Mouse (Mus musculus) cerebellum, adult 8-10 months (tissue): ENCODE results near the gene Otp.

Source experiments
- DNase-seq: peaks from one replicate; pipeline ENCODE4 v3.0.0; 2022

The Otp gene

DNA sequence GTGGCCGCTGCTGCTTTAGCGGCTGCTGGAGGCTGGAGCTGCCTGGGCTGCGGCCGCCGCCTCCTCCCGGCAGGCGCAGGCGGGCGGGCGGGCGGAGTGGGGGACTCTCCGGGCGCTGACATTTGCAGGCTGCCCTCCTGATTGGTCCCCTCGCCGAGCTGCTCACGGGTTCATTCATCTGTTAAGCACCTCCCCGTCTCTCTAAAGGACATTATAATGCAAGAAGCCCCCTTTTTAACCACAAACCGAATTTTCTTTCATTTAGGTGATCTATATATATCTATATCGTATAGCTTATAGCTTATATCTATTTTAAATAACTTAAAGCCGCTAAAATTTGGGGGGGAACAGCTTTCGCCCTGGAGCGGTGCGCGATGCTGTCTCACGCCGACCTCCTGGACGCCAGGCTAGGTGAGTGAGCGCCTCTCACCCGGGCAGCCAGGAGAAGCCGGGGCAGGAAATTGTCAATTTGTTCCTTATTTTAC, at the start of gene Otp:
Gene Otp, plus strand, starts transcription at position 207 of the 485 bp plus-strand sequence.
- DNase-seq = no peak

- DNase-seq = no peak
These were observed 49.0 kb upstream of the Otp start for GRCm38 (mm10) chr13:94826389-94826788.

- no peak for DNase-seq
These were observed 48.4 kb upstream of the Otp start for GRCm38 (mm10) chr13:94826986-94827385.

DNA sequence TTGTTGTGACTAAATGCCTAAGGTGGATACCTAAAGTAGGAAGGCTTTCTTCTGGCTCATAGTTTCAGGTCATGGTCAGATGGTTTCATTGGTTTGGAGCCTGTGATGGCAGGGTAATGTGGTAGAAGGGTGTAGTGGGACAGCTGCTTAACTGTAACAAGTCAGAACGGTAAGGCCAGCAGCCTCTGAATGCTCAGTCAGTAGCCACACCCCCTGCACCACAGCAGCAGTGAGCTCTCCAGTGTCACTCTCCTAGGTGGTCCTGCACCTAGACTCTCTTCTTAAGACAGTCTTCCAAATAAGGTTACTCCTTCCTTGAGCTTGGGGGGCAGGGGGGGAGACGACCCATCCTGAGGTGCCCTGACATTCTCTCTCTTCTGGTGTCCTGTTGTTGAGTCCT, 47.6 kb upstream of the Otp start:
- DNase-seq = no peak

DNA sequence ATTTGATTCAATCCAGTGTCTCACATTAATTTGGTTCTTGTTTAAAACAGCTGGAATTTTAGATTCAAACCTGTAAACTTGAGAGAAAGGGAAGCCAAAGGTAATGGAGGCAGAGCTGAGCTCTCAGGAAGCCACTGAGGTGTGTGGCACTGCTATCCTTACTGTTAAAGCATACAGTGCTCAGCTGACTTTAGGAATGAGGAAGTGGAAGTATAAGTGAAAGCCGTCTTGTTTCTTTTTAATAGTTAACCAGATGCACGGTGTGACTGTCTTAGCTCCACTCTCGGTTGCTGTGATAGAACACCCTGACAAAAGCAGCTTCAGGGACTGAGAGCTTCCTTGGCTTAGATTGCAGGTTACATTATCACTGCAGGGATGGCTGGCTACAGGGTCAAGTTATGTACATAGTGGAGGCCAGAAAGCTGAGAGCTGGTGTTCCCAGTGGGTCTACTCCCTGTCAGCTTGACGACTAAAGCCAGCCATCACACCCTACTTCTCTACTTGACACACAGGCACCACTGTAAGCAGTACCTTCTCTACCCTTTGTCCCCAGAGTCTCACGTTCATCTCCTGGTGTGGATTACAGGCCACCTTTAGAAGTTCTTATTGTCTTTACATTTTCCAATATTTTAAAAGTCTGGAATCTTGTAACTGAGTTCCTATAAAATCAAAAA, 37.2 kb upstream of the Otp start:
- no peak for DNase-seq

GRCm38 (mm10) chr13:94838756-94839337, 36.6 kb upstream of the Otp start:
- DNase-seq = no peak

- DNase-seq = no peak
These were observed 32.2 kb upstream of the Otp start for GRCm38 (mm10) chr13:94843236-94843635.

- no peak for DNase-seq
These were observed 27.5 kb upstream of the Otp start for GRCm38 (mm10) chr13:94847870-94848269.

DNA sequence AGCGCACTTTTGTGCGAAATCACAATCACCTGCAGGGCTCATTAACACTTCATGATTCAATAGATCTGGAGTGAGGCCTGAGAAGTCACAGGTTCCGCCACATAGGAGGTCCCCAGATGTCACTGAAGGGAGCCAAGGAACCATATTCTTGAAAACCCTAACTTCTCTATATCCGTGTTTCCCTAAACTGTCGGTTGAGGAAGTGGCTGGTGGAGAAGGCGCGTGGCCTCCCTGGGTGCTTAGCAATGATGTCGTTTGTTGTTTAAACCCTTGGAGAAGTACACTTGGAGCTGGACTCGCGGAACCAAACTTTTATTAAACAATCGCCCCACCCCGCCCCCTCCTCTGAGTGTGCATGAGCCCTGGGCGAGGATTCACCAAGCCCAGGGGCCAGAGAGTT, 26.1 kb upstream of the Otp start:
- DNase-seq = no peak

DNA sequence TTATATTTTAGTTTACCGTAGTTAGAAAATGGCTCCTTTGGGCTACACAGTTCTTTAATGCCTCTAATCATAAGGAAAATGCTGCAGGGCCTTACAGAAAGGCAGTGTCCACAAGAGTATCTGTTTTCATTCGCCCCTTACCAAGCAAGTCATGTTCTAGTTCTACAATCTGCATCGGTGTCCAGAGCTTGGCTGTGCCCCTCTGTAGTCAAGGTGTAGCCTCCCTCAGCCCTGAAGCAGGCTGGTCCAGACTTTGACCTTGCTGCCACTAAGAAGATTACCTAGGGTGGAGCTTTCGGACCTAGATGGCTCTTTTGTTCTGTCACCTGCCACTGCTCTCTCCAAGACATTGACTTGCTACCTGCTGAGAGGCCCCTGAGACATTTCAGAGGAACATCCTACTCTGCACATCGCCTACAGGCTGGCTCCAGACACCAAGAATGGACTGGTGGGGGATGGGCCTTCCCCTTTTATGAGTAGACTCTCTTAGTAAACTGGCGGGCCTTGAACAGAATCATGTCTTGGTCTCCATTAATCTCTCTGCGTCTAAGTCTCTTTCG, 17.3 kb upstream of the Otp start:
- no peak for DNase-seq

DNA sequence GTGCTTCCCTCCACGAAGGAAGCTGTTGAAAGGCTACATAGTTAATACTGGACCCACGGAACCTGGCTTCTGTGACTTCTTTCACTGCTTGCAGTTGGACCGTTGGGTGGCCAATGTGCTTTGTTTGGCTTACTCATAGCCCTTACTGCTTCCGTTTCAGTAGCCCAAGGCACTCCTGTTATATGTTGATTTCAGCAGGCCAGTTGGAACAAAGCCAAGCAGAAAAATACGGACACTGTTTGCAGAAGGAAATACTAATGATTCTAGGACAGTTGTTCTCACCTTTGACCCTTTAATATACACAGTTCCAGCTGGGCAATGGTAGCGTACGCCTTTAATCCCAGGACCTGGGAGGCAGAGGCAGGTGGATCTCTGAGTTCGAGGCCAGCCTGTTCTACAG, 16.1 kb upstream of the Otp start:
- no peak for DNase-seq

DNA sequence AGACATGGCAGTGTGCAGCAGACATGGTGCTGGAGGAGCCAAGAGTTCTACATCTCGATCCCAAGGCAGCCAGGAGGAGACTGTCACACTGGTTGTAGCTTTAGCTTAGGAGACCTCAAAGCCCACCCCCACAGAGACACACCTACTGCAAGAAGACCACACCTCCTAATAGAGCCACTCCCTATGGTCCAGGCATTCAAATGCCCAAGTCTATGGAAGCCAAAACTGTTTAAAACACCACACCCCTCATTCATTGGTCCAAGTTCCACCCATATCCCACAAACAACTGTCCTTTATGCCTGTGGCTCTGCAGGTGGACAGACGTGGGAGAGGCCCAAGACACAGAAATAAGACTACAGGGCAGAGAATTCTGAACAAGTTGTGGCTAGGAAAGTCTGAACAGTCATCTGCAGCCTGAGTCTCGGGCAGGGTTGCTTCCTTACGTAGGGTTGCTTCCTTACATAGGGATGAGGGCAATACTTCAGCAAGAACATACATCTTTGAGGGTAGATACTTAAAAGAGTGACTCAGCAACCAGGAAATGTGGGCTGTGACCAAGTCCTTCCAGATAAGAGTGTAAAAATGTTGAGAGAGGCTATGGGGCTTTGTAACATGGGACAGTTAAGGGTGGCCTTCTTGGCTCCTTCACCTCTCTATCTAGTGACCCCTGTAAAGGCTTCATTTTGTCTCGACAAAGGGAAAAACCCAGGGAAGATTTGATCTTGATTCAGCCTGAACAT, 12.7 kb upstream of the Otp start:
- DNase-seq = no peak

DNA sequence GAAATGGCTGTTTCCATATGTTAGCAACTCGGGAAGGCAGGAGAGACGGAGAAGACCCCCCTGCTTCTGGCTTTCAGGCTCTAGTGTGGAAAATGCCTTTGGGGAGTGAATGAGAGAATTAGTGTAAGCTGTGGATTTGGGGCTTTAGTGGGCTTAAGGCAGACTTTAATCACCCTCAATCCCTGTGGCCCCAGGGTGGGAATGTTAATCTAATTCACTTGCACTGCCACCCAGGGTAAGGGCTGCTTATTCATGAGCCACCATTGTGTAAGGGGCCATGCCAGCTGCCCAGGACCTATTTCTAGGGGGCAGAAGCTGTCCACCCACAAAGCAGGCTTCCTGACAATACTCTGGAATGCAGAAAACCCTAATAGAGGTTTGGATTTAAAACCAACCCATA, 8.5 kb upstream of the Otp start:
- DNase-seq = no peak

- no peak for DNase-seq
These were observed 7.6 kb upstream of the Otp start for GRCm38 (mm10) chr13:94867772-94868171.

DNA sequence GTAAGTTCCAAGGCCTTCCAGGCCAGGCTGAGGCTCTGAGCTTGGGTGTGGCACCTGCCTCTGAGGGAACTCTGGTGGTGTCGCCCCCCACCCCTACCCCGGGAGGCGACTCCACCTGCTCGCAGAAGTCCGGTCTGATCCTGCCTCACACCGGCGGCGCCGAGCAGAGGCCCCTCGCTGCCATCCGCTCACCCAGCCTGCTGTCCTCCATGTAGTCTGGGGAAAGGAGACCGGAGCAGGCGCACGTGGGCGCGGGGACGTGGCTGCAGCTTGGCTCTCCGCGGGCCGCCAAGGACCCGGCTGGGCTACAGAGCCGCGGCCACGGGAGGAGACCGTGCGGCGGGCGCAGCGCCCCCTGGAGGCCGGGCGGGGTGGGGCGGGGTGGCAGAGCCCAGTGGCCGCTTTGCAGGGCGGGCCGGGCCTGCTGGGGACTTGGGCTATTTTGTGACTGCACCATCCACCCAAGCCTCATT, 6.9 kb upstream of the Otp start:
- DNase-seq = no peak

GRCm38 (mm10) chr13:94869541-94869940, 5.9 kb upstream of the Otp start:
- DNase-seq = no peak

GRCm38 (mm10) chr13:94870071-94870460, 5.3 kb upstream of the Otp start:
- no peak for DNase-seq

GRCm38 (mm10) chr13:94870461-94871186, 4.8 kb upstream of the Otp start:
- no peak for DNase-seq

GRCm38 (mm10) chr13:94871806-94872320, 3.5 kb upstream of the Otp start:
- DNase-seq = no peak

- no peak for DNase-seq
These were observed 3.0 kb upstream of the Otp start for GRCm38 (mm10) chr13:94872439-94872838.

DNA sequence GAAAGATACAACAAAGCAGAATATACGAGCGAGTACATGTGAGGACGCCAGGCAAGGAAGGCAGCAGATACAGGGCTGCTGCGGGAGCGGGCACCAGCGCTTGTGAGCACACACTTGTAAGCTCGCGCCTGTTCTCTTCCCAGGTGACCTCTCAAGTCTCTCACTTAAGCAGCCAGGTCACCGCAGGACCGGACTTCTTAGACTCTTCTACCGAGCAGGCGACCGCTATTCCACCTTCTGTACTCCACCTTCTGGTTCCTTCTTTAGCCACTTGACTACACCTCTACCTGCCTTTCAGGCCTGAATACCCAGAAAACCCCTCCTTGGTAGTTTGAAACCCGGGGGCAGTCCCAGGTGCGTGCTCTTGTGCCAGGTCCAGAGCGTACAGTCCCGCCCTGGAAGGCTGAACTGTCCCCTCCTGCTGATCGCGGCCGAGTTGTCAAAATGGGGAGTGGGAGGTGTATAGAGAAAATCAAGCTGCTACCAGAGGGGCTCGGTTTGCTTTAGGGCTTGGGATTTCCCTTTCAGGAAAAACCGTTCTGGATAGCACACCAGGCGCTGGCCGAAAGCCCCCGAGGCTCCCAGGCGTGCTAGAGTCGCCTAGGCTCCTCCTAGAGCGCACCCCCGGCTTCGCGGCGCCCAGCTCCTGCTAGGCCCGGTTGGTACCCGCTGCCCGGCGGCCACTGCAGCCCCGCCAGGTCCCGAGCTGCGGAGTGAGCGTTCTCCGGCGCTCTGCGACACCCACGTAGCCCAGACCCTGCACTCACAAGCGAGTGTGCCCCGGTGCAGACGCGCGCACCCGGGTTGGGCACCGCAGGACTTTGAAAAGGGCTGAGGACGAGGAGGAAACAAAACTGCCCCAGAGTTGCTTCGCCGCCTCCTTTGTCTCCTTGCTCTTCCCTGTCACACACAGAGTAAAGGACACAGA, 2.0 kb upstream of the Otp start:
- no peak for DNase-seq

GRCm38 (mm10) chr13:94874039-94874425, 1.4 kb upstream of the Otp start:
- no peak for DNase-seq
